Mouse (Mus musculus) brain, embryonic 14.5 days (tissue): ENCODE results near the gene Rassf1. TPM values are rescaled to one million over a fixed set of nuclear protein-coding genes. Genes with fewer than 3 reads are reported as not detected.

Experiments
- DNase-seq: peaks from one replicate; pipeline ENCODE4 v3.0.0-alpha.2; 2011; ENCODE audit warnings: low read depth
- CTCF ChIP-seq: fragments of 200-500 bp; IDR thresholded peaks from 2 replicates; pipeline ENCODE4 v1.5.1; 2012; ENCODE audit warnings: inconsistent platforms, mild to moderate bottlenecking, moderate library complexity, borderline replicate concordance; ENCODE audit not compliant: insufficient read depth, insufficient read length; ENCODE audit errors: extremely low read depth
- POLR2A ChIP-seq: fragments of 200-500 bp; IDR thresholded peaks from 2 replicates; pipeline ENCODE4 v1.6.1; 2012; ENCODE audit warnings: mild to moderate bottlenecking, inconsistent platforms, borderline replicate concordance; ENCODE audit not compliant: poor library complexity, insufficient read depth, insufficient read length, severe bottlenecking; ENCODE audit errors: extremely low read depth
- polyA plus RNA-seq: library from polyadenylated mRNA; depleted of rRNA; stranded (reverse); fragments of >200 nt; gene quantifications from 2 replicates; pipeline ENCODE4 v1.2.3, GENCODE M21; 2012

The Rassf1 gene
- polyA plus RNA-seq, 1 experiment, result 31.5 TPM

- no peak for DNase-seq
- no peak for TF ChIP-seq POLR2A
- no peak for TF ChIP-seq CTCF
Measured at GRCm38 (mm10) chr9:107578587-107578986, 27.2 kb downstream of the Rassf1 start, which contains the start of gene Naa80. Gene Naa80 (plus strand): TSS chr9:107578887.

DNA sequence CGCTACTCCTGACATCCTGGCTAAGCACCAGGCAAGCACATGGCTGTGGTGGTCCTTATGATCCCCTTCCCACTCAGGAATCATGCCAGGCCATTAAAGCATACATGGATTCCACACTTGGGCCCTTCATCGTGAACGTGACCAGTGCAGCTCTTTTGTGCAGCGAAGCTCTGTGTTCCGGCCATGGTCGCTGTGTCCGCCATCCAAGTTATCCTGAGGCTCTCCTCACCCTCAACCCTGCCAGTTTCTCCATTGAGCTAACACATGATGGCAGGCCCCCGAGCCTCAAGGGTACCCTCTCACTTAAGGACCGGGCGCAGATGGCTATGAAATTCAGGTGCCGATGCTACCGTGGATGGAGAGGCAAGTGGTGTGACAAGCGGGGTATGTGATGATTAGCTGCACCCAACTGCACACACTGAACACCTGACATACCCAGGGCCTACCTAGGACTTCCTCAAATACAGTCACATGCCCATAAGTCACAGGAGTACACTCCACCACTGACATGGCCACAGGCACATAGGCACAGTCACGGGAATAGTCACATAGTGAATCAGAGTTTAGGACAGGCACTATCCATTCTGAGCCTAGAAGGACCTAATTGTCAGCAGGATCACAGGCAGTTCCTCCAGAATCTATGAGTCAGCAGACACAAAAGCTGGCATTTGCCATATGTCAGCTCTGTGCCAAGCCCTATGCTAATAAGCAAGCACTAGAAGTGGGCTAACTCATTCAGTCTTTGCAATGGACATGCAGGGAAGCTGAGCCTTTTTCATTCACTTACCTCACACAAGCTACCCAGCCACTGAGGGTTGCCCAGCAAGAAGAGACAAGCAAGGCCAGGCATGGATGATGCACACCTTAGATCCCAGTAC is 27.9 kb downstream of the Rassf1 start:
- TF ChIP-seq CTCF, result no peak
- TF ChIP-seq POLR2A, result no peak
- DNase-seq, result peak; percentile 41

GRCm38 (mm10) chr9:107580501-107581317 is 29.4 kb downstream of the Rassf1 start, which contains the start of gene Hyal3:
Gene Hyal3 (plus strand): TSS chr9:107580818.
- DNase-seq, result peak; percentile 95
- TF ChIP-seq CTCF, result no peak
- peak; percentile 50; the same call in 1 of the 2 replicates for TF ChIP-seq POLR2A

DNA sequence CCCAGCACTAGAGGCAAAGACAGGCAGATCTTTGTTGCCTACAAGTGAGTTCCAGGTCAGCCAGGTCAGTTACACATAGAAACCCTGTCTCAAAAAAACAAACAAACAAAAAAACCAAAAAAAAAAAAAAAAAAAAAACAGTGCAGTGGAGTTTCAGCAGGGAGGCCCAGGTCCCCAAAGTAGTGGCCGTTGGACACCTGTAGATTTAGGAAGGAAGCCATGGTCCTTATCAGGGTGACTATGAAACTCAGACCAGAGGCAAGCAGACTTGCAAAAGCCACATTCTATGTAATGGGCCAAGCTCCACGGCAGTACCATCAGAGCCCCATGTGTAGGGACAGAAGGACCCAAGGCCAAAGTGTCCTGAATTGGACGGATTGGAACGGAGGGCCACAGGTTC is 30.2 kb downstream of the Rassf1 start:
- TF ChIP-seq POLR2A, result no peak
- TF ChIP-seq CTCF, result no peak
- no peak for DNase-seq

DNA sequence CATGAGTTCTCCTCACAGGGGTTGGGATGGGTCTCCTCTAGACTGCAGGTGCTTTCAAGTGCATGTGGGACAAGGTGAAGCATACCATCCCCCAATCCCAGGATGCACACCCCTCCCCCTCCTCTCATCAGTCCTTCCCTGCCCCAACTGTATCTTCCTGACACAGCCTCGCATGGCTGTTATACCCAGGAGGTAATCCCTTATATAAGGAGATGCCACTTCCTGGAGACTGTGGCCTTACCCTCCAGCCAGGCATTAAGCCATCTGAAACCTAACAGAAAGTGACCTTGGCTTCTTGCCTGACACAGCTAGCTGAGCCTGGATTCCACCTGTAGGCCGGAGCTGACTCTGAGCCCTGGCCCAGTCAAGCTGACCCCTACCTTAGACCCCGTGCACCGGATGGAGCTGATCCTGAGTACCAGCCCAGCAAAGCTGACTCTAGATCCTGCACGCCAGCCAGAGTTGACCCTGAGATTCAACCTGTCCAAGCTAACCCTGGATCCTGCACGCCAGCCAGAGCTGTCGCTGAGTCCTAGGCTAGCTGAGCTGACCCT is 31.2 kb downstream of the Rassf1 start:
- no peak for DNase-seq
- no peak for TF ChIP-seq CTCF
- no peak for TF ChIP-seq POLR2A

GRCm38 (mm10) chr9:107583174-107583573 is 31.8 kb downstream of the Rassf1 start:
- DNase-seq, result no peak
- TF ChIP-seq POLR2A (no peak), CTCF (no peak)

DNA sequence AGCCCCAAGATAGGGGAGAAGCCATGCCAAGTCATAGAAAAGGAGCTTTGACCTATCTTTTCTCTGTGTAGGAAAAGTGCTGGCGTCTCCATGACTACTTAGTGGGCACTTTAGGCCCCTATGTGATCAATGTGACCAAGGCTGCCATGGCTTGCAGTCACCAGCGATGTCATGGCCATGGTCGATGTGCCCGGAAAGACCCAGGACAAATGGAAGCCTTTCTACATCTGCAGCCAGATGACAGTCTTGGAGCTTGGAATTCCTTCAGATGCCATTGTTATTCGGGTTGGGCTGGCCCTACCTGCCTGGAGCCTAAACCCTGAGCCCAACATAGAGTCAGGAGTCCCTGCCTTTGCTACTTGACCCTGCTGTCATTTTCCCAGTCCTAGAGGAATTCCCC is 35.1 kb downstream of the Rassf1 start:
- TF ChIP-seq POLR2A, result no peak
- no peak for TF ChIP-seq CTCF
- DNase-seq, result no peak

DNA sequence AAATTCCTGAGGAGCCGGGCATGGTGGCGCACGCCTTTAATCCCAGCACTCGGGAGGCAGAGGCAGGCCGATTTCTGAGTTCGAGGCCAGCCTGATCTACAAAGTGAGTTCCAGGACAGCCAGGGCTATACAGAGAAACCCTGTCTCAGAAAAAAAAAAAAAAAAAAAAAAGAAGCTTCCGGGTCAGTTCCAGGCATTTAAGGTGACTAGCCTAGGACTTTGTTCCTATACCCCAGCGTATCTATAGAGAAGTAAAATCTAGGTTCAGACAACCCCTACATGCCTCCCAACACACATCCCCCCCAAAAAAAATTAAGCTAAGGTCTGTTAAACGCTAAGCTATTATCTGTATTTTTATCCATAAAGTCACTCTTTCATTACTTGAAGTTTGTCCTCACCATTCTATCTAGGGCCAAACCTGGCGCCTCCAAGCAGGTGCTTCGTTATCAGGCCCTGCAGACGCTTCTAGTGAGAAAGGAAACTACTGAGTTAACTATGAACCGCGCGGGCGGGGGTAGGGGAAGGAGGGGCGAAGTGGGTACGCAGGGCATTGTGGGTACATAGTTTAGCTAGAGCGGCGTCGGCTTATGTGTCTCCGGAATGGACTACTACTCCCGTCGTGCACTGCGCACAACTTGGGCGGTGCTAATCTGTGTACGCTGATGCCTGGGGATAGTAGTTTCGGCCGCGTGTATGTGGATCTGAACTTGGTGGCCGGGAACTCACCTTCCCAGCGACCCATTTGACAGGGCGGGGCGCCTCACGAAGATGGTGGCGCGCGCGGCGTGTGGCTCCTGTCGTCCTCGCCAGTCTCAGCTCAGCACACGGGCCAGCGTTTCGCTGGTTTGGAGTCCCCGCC is 35.8 kb downstream of the Rassf1 start, which contains the start of gene Ifrd2:
TSS of gene Ifrd2 (plus strand) at position 669 of the 859 bp plus-strand sequence.
- peak; percentile 100 for DNase-seq
- TF ChIP-seq CTCF, result no peak
- peak; percentile 59; the same call in 1 of the 2 replicates for TF ChIP-seq POLR2A

GRCm38 (mm10) chr9:107587833-107588639 is 36.7 kb downstream of the Rassf1 start:
- DNase-seq, result peak; percentile 56
- no peak for TF ChIP-seq POLR2A
- no peak for TF ChIP-seq CTCF

DNA sequence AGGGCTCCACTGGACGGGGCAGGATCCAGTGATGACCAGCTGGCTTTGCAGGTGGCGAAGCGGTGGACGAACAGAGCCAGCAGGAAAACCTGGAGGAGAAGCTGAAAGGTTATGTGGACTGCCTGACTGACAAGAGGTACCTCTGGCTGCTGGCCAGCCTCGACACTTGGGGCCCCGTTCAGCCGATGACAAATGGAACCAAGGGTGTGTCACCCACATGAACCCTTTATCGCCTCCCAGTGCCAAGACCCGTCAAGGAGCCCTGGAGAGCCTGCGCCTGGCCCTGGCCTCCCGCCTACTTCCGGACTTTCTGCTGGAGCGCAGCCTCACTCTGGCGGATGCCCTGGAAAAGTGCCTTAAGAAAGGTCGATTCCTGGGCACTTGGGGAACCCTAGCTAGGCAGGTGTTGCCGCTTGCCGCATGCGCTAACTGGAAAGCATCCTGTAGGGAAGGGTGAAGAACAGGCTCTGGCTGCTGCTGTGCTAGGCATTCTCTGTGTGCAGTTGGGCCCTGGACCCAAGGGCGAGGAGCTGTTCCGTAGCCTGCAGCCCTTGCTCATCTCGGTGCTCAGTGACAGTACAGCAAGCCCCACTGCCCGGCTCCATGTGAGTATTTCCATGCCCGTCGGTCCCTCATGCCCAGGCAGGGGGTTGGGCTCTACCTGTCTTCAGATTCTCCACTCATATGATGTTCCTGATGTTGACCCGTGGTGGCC is 38.9 kb downstream of the Rassf1 start:
- DNase-seq, result no peak
- TF ChIP-seq POLR2A (no peak), CTCF (no peak)

GRCm38 (mm10) chr9:107590773-107591060 is 39.4 kb downstream of the Rassf1 start:
- no peak for DNase-seq
- TF ChIP-seq POLR2A, result no peak
- TF ChIP-seq CTCF, result no peak
